Mouse (Mus musculus): ENCODE data around the gene B3galnt2. TPM values are rescaled to one million over a fixed set of nuclear protein-coding genes. Genes with fewer than 3 reads are reported as not detected.

The B3galnt2 gene
- polyA plus RNA-seq (2014; fragmentation: Nextera tagmentation; extraction: Ambion mirVana): 27.3 and 42.9 TPM in 2 replicates

GRCm38 (mm10) chr13:13953874-13954832 is at the start of gene B3galnt2:
B3galnt2 (plus strand) TSS chr13:13954469.
- H3K4me3 ChIP-seq (ENCODE audit: low read length): peak within 1 kb of the TSS; percentile 92
- no peaks in the 10 kb centered on the region for H3K9me3 ChIP-seq (ENCODE audit: control insufficient read depth, low read length)
- under 1% methylated on average over 71 of the region's 78 CpGs for WGBS
- ATAC-seq (ENCODE audit: low FRiP score, low TSS enrichment): peak; percentile 99
- peak within 1 kb of the TSS; percentile 79 for H3K27ac ChIP-seq (ENCODE audit: low read depth, low read length)
- H3K4me1 ChIP-seq (ENCODE audit: control insufficient read depth, insufficient read depth, low read length): 0 out of 2 replicates have a peak, but pooled peaks cover 3% of the 10 kb centered on the region
- no peaks in the 10 kb centered on the region for H3K36me3 ChIP-seq (ENCODE audit: control insufficient read depth, insufficient read depth, low read length)
- no peaks in the 10 kb centered on the region for H3K27me3 ChIP-seq (ENCODE audit: control insufficient read depth, insufficient read depth, low read length)
- peak within 1 kb of the TSS; percentile 65 for H3K4me2 ChIP-seq (replicated peaks; ENCODE audit: low read depth, low read length)
- H3K9ac ChIP-seq (ENCODE audit: low read depth, low read length): peak within 1 kb of the TSS; percentile 83

GRCm38 (mm10) chr13:13911341-13911740 is 42.9 kb upstream of the B3galnt2 start:
- WGBS: 31% methylated on average over 2 of the region's 2 CpGs
- no peak for ATAC-seq (ENCODE audit: low FRiP score, low TSS enrichment)
- H3K4me2 ChIP-seq (replicated peaks; ENCODE audit: low read depth, low read length): no peak overlapping the region
- no peaks in the 10 kb centered on the region for H3K27me3 ChIP-seq (ENCODE audit: control insufficient read depth, insufficient read depth, low read length)
- H3K4me1 ChIP-seq (ENCODE audit: control insufficient read depth, insufficient read depth, low read length): no peaks in the 10 kb centered on the region
- no peak overlapping the region for H3K4me3 ChIP-seq (ENCODE audit: low read length)
- H3K9me3 ChIP-seq (ENCODE audit: control insufficient read depth, low read length): no peaks in the 10 kb centered on the region
- H3K27ac ChIP-seq (ENCODE audit: low read depth, low read length): no peak overlapping the region
- H3K9ac ChIP-seq (ENCODE audit: low read depth, low read length): no peak overlapping the region
- H3K36me3 ChIP-seq (ENCODE audit: control insufficient read depth, insufficient read depth, low read length): no peaks in the 10 kb centered on the region

GRCm38 (mm10) chr13:13919396-13919795 is 34.9 kb upstream of the B3galnt2 start:
- ATAC-seq (ENCODE audit: low FRiP score, low TSS enrichment): no peak
- H3K4me2 ChIP-seq (replicated peaks; ENCODE audit: low read depth, low read length): no peak overlapping the region
- no peaks in the 10 kb centered on the region for H3K36me3 ChIP-seq (ENCODE audit: control insufficient read depth, insufficient read depth, low read length)
- no peak overlapping the region for H3K9ac ChIP-seq (ENCODE audit: low read depth, low read length)
- no peaks in the 10 kb centered on the region for H3K9me3 ChIP-seq (ENCODE audit: control insufficient read depth, low read length)
- no peak overlapping the region for H3K27ac ChIP-seq (ENCODE audit: low read depth, low read length)
- H3K4me3 ChIP-seq (ENCODE audit: low read length): no peak overlapping the region
- WGBS: 92% methylated on average over 3 of the region's 3 CpGs
- H3K27me3 ChIP-seq (ENCODE audit: control insufficient read depth, insufficient read depth, low read length): no peaks in the 10 kb centered on the region
- no peaks in the 10 kb centered on the region for H3K4me1 ChIP-seq (ENCODE audit: control insufficient read depth, insufficient read depth, low read length)

- Histone ChIP-seq H3K36me3 (ENCODE audit: control insufficient read depth, insufficient read depth, low read length) (no peaks in the 10 kb centered on the region), H3K27me3 (ENCODE audit: control insufficient read depth, insufficient read depth, low read length) (no peaks in the 10 kb centered on the region), H3K27ac (ENCODE audit: low read depth, low read length) (no peak overlapping the region), H3K9me3 (ENCODE audit: control insufficient read depth, low read length) (no peaks in the 10 kb centered on the region), H3K4me2 (replicated peaks; ENCODE audit: low read depth, low read length) (no peak overlapping the region), H3K9ac (ENCODE audit: low read depth, low read length) (no peak overlapping the region), H3K4me1 (ENCODE audit: control insufficient read depth, insufficient read depth, low read length) (no peaks in the 10 kb centered on the region), H3K4me3 (ENCODE audit: low read length) (no peak overlapping the region)
- ATAC-seq (ENCODE audit: low FRiP score, low TSS enrichment): no peak
Measured at GRCm38 (mm10) chr13:13922526-13922925, 31.7 kb upstream of the B3galnt2 start.

GRCm38 (mm10) chr13:13929982-13930381 is 24.3 kb upstream of the B3galnt2 start:
- no peaks in the 10 kb centered on the region for H3K4me1 ChIP-seq (ENCODE audit: control insufficient read depth, insufficient read depth, low read length)
- no peak overlapping the region for H3K27ac ChIP-seq (ENCODE audit: low read depth, low read length)
- no peak overlapping the region for H3K4me3 ChIP-seq (ENCODE audit: low read length)
- ATAC-seq (ENCODE audit: low FRiP score, low TSS enrichment): no peak
- H3K36me3 ChIP-seq (ENCODE audit: control insufficient read depth, insufficient read depth, low read length): no peaks in the 10 kb centered on the region
- H3K9ac ChIP-seq (ENCODE audit: low read depth, low read length): no peak overlapping the region
- no peaks in the 10 kb centered on the region for H3K27me3 ChIP-seq (ENCODE audit: control insufficient read depth, insufficient read depth, low read length)
- WGBS: 80% methylated on average over 2 of the region's 2 CpGs
- H3K9me3 ChIP-seq (ENCODE audit: control insufficient read depth, low read length): no peaks in the 10 kb centered on the region
- no peak overlapping the region for H3K4me2 ChIP-seq (replicated peaks; ENCODE audit: low read depth, low read length)

GRCm38 (mm10) chr13:13954931-13955330 is 662 bp downstream of the B3galnt2 start:
- H3K27me3 ChIP-seq (ENCODE audit: control insufficient read depth, insufficient read depth, low read length): no peaks in the 10 kb centered on the region
- peak overlapping the region; percentile 74 for H3K27ac ChIP-seq (ENCODE audit: low read depth, low read length)
- H3K4me2 ChIP-seq (replicated peaks; ENCODE audit: low read depth, low read length): peak overlapping the region; percentile 65
- H3K4me3 ChIP-seq (ENCODE audit: low read length): peak overlapping the region; percentile 92
- ATAC-seq (ENCODE audit: low FRiP score, low TSS enrichment): peak; percentile 29; the same call in 1 of the 2 replicates
- 0 out of 2 replicates have a peak, but pooled peaks cover 3% of the 10 kb centered on the region for H3K4me1 ChIP-seq (ENCODE audit: control insufficient read depth, insufficient read depth, low read length)
- no peaks in the 10 kb centered on the region for H3K9me3 ChIP-seq (ENCODE audit: control insufficient read depth, low read length)
- 2% methylated on average over 29 of the region's 29 CpGs for WGBS
- peak overlapping the region; percentile 83 for H3K9ac ChIP-seq (ENCODE audit: low read depth, low read length)
- no peaks in the 10 kb centered on the region for H3K36me3 ChIP-seq (ENCODE audit: control insufficient read depth, insufficient read depth, low read length)

- no peaks in the 10 kb centered on the region for H3K27me3 ChIP-seq (ENCODE audit: control insufficient read depth, insufficient read depth, low read length)
- no peak overlapping the region for H3K4me3 ChIP-seq (ENCODE audit: low read length)
- no peak for ATAC-seq (ENCODE audit: low FRiP score, low TSS enrichment)
- 72% methylated on average over 4 of the region's 4 CpGs for WGBS
- H3K9ac ChIP-seq (ENCODE audit: low read depth, low read length): no peak overlapping the region; the same call in 1 of the 2 replicates
- no peak overlapping the region for H3K27ac ChIP-seq (ENCODE audit: low read depth, low read length)
- H3K4me2 ChIP-seq (replicated peaks; ENCODE audit: low read depth, low read length): no peak overlapping the region
- H3K4me1 ChIP-seq (ENCODE audit: control insufficient read depth, insufficient read depth, low read length): 0 out of 2 replicates have a peak, but pooled peaks cover 3% of the 10 kb centered on the region
- H3K9me3 ChIP-seq (ENCODE audit: control insufficient read depth, low read length): no peaks in the 10 kb centered on the region
- H3K36me3 ChIP-seq (ENCODE audit: control insufficient read depth, insufficient read depth, low read length): no peaks in the 10 kb centered on the region
Measured at GRCm38 (mm10) chr13:13956686-13957085, 2.4 kb downstream of the B3galnt2 start.

- Histone ChIP-seq H3K4me2 (replicated peaks; ENCODE audit: low read depth, low read length) (no peak overlapping the region), H3K4me3 (ENCODE audit: low read length) (no peak overlapping the region), H3K9ac (ENCODE audit: low read depth, low read length) (no peak overlapping the region), H3K9me3 (ENCODE audit: control insufficient read depth, low read length) (no peaks in the 10 kb centered on the region), H3K27ac (ENCODE audit: low read depth, low read length) (no peak overlapping the region), H3K36me3 (ENCODE audit: control insufficient read depth, insufficient read depth, low read length) (no peaks in the 10 kb centered on the region), H3K27me3 (ENCODE audit: control insufficient read depth, insufficient read depth, low read length) (no peaks in the 10 kb centered on the region), H3K4me1 (ENCODE audit: control insufficient read depth, insufficient read depth, low read length) (0 out of 2 replicates have a peak, but pooled peaks cover 3% of the 10 kb centered on the region)
- WGBS: 91% methylated on average over 4 of the region's 4 CpGs
- no peak for ATAC-seq (ENCODE audit: low FRiP score, low TSS enrichment)
Measured at GRCm38 (mm10) chr13:13960211-13960610, 5.9 kb downstream of the B3galnt2 start.

- ATAC-seq (ENCODE audit: low FRiP score, low TSS enrichment): no peak
- H3K9me3 ChIP-seq (ENCODE audit: control insufficient read depth, low read length): no peaks in the 10 kb centered on the region
- H3K4me1 ChIP-seq (ENCODE audit: control insufficient read depth, insufficient read depth, low read length): no peaks in the 10 kb centered on the region
- H3K4me3 ChIP-seq (ENCODE audit: low read length): no peak overlapping the region
- no peaks in the 10 kb centered on the region for H3K36me3 ChIP-seq (ENCODE audit: control insufficient read depth, insufficient read depth, low read length)
- H3K27ac ChIP-seq (ENCODE audit: low read depth, low read length): no peak overlapping the region
- no peak overlapping the region for H3K4me2 ChIP-seq (replicated peaks; ENCODE audit: low read depth, low read length)
- no peak overlapping the region for H3K9ac ChIP-seq (ENCODE audit: low read depth, low read length)
- WGBS: 89% methylated on average over 4 of the region's 4 CpGs
- no peaks in the 10 kb centered on the region for H3K27me3 ChIP-seq (ENCODE audit: control insufficient read depth, insufficient read depth, low read length)
Measured at GRCm38 (mm10) chr13:13961046-13961445, 6.8 kb downstream of the B3galnt2 start.
